ENCODE assay signal across 23 mouse cellular contexts in the genomic region with DNA sequence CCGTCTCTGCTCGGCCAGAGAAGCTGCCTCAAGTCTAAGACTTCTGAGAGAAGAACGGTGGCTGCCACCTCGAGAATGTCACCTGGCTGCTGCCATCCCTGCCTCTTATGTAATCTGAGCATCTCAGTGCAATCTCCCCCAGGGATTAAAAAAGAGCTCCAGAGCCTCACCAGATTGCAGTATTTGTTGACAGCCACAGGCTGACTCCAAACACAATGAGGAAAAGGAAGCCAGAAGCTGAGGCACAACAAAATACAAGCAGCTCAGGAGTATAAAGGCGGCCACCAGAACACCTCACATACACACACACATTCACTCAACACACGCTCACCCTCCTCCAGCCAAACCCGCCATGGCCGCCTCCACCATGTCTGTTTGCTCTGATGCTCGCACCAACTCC. TPM values are rescaled to one million over a fixed set of nuclear protein-coding genes. Genes with fewer than 3 reads are reported as not detected.
"Had no signal": no experiment of that assay in that cellular context is flagged by ENCODE, and none has a peak within 500 bp of the region (broad histone marks: within the 10 kb centered on the region; RNA-seq: fewer than 3 reads in every experiment).

Krtap10-10 (plus strand) TSS at position 301 of the 400 bp plus-strand sequence.

- H3K36me3 ChIP-seq: limb, embryonic 13.5 days; midbrain, embryonic 12.5 days; neural tube, embryonic 13.5 days had no signal

- DNase-seq: kidney, adult 8-10 months; kidney, postnatal 36 days; layer of hippocampus, adult 9-11 months; layer of hippocampus, postnatal 36 days; lung, adult 18-20 months; spleen, adult 18-20 months; thymus, adult 2 months; thymus, postnatal 25 days had no signal

- H3K9me3 ChIP-seq: limb, embryonic 13.5 days; midbrain, embryonic 12.5 days; neural tube, embryonic 13.5 days had no signal

- H3K4me2 ChIP-seq: limb, embryonic 13.5 days; midbrain, embryonic 12.5 days; neural tube, embryonic 13.5 days had no signal

- H3K4me3 ChIP-seq: limb, embryonic 13.5 days; midbrain, embryonic 12.5 days; neural tube, embryonic 13.5 days had no signal

- H3K9ac ChIP-seq: limb, embryonic 13.5 days; liver, embryonic 14.5 days; midbrain, embryonic 12.5 days; neural tube, embryonic 13.5 days had no signal

- H3K27ac ChIP-seq: limb, embryonic 13.5 days; liver, embryonic 14.5 days; midbrain, embryonic 12.5 days; neural tube, embryonic 13.5 days had no signal

- H3K27me3 ChIP-seq: limb, embryonic 13.5 days; midbrain, embryonic 12.5 days; neural tube, embryonic 13.5 days had no signal

- ATAC-seq: inflammation-experienced regulatory T-cells, adult 6 months; intestine, postnatal 0 days; midbrain, embryonic 16.5 days had no signal

- H3K4me1 ChIP-seq: limb, embryonic 13.5 days; midbrain, embryonic 12.5 days; neural tube, embryonic 13.5 days had no signal

RNA-seq across cellular contexts. Expression of gene Krtap10-10, which starts in this region (rescaled TPM):
- total RNA-seq: layer of hippocampus, adult 18-20 months; layer of hippocampus, postnatal 36 days; left cerebral cortex, postnatal 36 days; liver, adult 2 months; megakaryocyte-erythroid progenitor cell, adult 5-6 weeks had no signal
- polyA plus RNA-seq: inflammation-experienced regulatory T-cells, adult 6 months; intestine, postnatal 0 days; kidney, embryonic 16.5 days; limb, embryonic 13.5 days; liver, adult 2 months; liver, embryonic 14.5 days; lung, embryonic 16.5 days; midbrain, embryonic 12.5 days; midbrain, embryonic 16.5 days; neural tube, embryonic 13.5 days; stomach, embryonic 14.5 days; testis, adult 2 months had no signal
